Comparison of ENCODE assay signal across 8 mouse cellular contexts in the genomic region with DNA sequence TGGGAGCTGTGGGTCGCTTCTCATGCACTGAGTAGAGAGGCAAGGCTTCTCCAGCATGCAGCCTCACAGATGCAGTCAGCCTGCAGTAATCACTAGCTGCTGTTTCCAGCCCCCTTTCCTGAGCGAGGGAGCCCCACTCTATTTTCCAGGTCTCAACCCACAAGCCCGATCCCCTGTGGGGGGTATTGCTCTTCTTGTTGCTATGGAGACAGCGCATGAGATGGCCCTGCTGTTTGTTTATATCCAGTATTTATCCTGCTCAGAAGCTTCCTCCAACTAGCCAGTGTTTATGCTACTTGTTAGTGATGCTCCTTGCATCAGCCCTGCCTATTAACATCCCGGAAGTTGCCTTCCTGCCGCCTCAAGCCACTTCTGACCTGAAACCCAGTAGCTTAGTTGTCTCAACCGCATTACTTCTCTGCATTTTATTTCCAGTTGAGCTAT. TPM values are rescaled to one million over a fixed set of nuclear protein-coding genes. Genes with fewer than 3 reads are reported as not detected.
A peak's percentile ranks its signal among the peaks of the same experiment; 100 is the strongest.
DNase-seq lines count a peak whose midpoint lies in the region; ATAC-seq and TF ChIP-seq lines count a peak whose summit lies in the region.

No protein-coding gene starts in this region.

- TF ChIP-seq EP300 in stomach, postnatal 0 days (optimal IDR thresholded peaks at IDR 0.05): no peak

- H3K9ac ChIP-seq in embryonic facial prominence, embryonic 11.5 days (replicated peaks; ENCODE audit: low read length): no peak overlapping the region
- H3K9ac ChIP-seq in hindbrain, embryonic 12.5 days: 0 out of 2 replicates have a peak overlapping the region, but pooled peaks have one; percentile 19
- H3K9ac ChIP-seq in stomach, postnatal 0 days (ENCODE audit: low read length): no peak overlapping the region

- TF ChIP-seq CTCF in stomach, postnatal 0 days (IDR thresholded peaks at IDR 0.05; ENCODE audit: low read depth): no peak

- DNase-seq in right cerebral cortex, adult 18-20 months: peak; percentile 10
- DNase-seq in right cerebral cortex, postnatal 14 days: no peak
- DNase-seq in embryonic facial prominence, embryonic 11.5 days (ENCODE audit: low spot score): peak; percentile 80
- peak; percentile 72 for DNase-seq in mesoderm, embryonic 11.5 days (ENCODE audit: low read depth, low spot score)
- peak; percentile 23 for DNase-seq in stomach, postnatal 0 days (ENCODE audit: low spot score)
- DNase-seq in spleen, adult 12 weeks (ENCODE audit: low spot score): no peak
- DNase-seq in urinary bladder, postnatal 25 days (ENCODE audit: low spot score): no peak

- H3K4me3 ChIP-seq in embryonic facial prominence, embryonic 11.5 days (ENCODE audit: low read depth, low read length): no peak overlapping the region
- no peak overlapping the region for H3K4me3 ChIP-seq in hindbrain, embryonic 12.5 days
- H3K4me3 ChIP-seq in stomach, postnatal 0 days (ENCODE audit: low read depth, low read length): 0 out of 2 replicates have a peak overlapping the region, but pooled peaks have one; percentile 0

- 8% methylated on average over 7 of the region's 7 CpGs for WGBS in embryonic facial prominence, embryonic 11.5 days
- WGBS in hindbrain, embryonic 12.5 days: 12% methylated on average over 7 of the region's 7 CpGs
- 30% methylated on average over 7 of the region's 7 CpGs for WGBS in stomach, postnatal 0 days

- H3K9me3 ChIP-seq in embryonic facial prominence, embryonic 11.5 days (replicated peaks; ENCODE audit: control insufficient read depth, low read length): no peaks in the 10 kb centered on the region
- no peaks in the 10 kb centered on the region for H3K9me3 ChIP-seq in hindbrain, embryonic 12.5 days (replicated peaks)
- no peaks in the 10 kb centered on the region for H3K9me3 ChIP-seq in stomach, postnatal 0 days (ENCODE audit: control insufficient read depth, low read length)

- H3K4me1 ChIP-seq in embryonic facial prominence, embryonic 11.5 days (ENCODE audit: control insufficient read depth, insufficient read depth, low read length): no peaks in the 10 kb centered on the region
- peaks cover 20% of the 10 kb centered on the region for H3K4me1 ChIP-seq in hindbrain, embryonic 12.5 days
- H3K4me1 ChIP-seq in stomach, postnatal 0 days (replicated peaks; ENCODE audit: control insufficient read depth, insufficient read depth): no peaks in the 10 kb centered on the region

- no peak overlapping the region; the same call in 1 of the 2 replicates for H3K4me2 ChIP-seq in embryonic facial prominence, embryonic 11.5 days (ENCODE audit: low read depth, low read length)
- peak overlapping the region; percentile 40 for H3K4me2 ChIP-seq in hindbrain, embryonic 12.5 days (replicated peaks)
- H3K4me2 ChIP-seq in stomach, postnatal 0 days (replicated peaks; ENCODE audit: low read depth): peak overlapping the region; percentile 0; the same call in 1 of the 2 replicates

- H3K27me3 ChIP-seq in embryonic facial prominence, embryonic 11.5 days (ENCODE audit: control insufficient read depth, insufficient read depth, low read length): no peaks in the 10 kb centered on the region
- no peaks in the 10 kb centered on the region for H3K27me3 ChIP-seq in hindbrain, embryonic 12.5 days
- H3K27me3 ChIP-seq in stomach, postnatal 0 days (ENCODE audit: control insufficient read depth, insufficient read depth, low read length): no peaks in the 10 kb centered on the region

- peak; percentile 77 for ATAC-seq in embryonic facial prominence, embryonic 11.5 days (replicated peaks; ENCODE audit: insufficient number of reproducible peaks, low FRiP score, low TSS enrichment, low read depth)
- ATAC-seq in hindbrain, embryonic 12.5 days (ENCODE audit: low FRiP score): peak; percentile 83
- ATAC-seq in stomach, postnatal 0 days (ENCODE audit: low FRiP score, low TSS enrichment): peak; percentile 62; the same call in 1 of the 2 replicates

- peak overlapping the region; percentile 77 for H3K27ac ChIP-seq in embryonic facial prominence, embryonic 11.5 days (replicated peaks; ENCODE audit: low read depth, low read length)
- peak overlapping the region; percentile 76 for H3K27ac ChIP-seq in hindbrain, embryonic 12.5 days
- peak overlapping the region; percentile 42; the same call in 1 of the 2 replicates for H3K27ac ChIP-seq in stomach, postnatal 0 days (replicated peaks)

- H3K36me3 ChIP-seq in embryonic facial prominence, embryonic 11.5 days (replicated peaks; ENCODE audit: control insufficient read depth, insufficient read depth, low read depth, low read length): no peaks in the 10 kb centered on the region
- no peaks in the 10 kb centered on the region for H3K36me3 ChIP-seq in hindbrain, embryonic 12.5 days
- no peaks in the 10 kb centered on the region for H3K36me3 ChIP-seq in stomach, postnatal 0 days (ENCODE audit: control insufficient read depth, insufficient read depth, low read length)

RNA-seq across cellular contexts. Expression of a gene that starts 48.4 kb away (rescaled TPM):
- polyA plus RNA-seq in embryonic facial prominence, embryonic 11.5 days (2014; fragmentation: Nextera tagmentation; extraction: Ambion mirVana): 343 and 401 TPM in 2 replicates
- 298 and 322 TPM in 2 replicates for polyA plus RNA-seq in hindbrain, embryonic 12.5 days (2016; fragmentation: Nextera tagmentation; extraction: Ambion mirVana)
- polyA plus RNA-seq in stomach, postnatal 0 days (2015; fragmentation: Nextera tagmentation; extraction: Ambion mirVana): 57.1 and 59.6 TPM in 2 replicates

Comparison
In these comparisons a context has a peak if more than half of its experiments do, and no peak if none do; other contexts are left out.
1. DNase-seq: peak in right cerebral cortex, adult 18-20 months (single experiment), embryonic facial prominence, embryonic 11.5 days (single experiment), mesoderm, embryonic 11.5 days (single experiment) and stomach, postnatal 0 days (single experiment); none in right cerebral cortex, postnatal 14 days (single experiment), spleen, adult 12 weeks (single experiment) and urinary bladder, postnatal 25 days (single experiment).
2. Peak in every context shown above with its lines, with median percentiles within 50 percentile points of each other: ATAC-seq and H3K27ac ChIP-seq.